Mouse (Mus musculus): ENCODE measurements around the gene Tor2a.

Tor2a gene

GRCm38 (mm10) chr2:32727435-32727834 lies 29.6 kb upstream of the Tor2a start:
- in situ Hi-C loops (cut with MboI; ENCODE audit: low sequenced_read_pairs): no loop called here

- in situ Hi-C loops (cut with MboI; ENCODE audit: low sequenced_read_pairs): no loop called here
These were observed 28.6 kb upstream of the Tor2a start for GRCm38 (mm10) chr2:32728463-32728862.

GRCm38 (mm10) chr2:32729547-32729946 lies 27.5 kb upstream of the Tor2a start:
- in situ Hi-C loops (cut with MboI; ENCODE audit: low sequenced_read_pairs): no loop called here

GRCm38 (mm10) chr2:32730854-32731253 lies 26.2 kb upstream of the Tor2a start:
- in situ Hi-C loops (cut with MboI; ENCODE audit: low sequenced_read_pairs): no loop called here

GRCm38 (mm10) chr2:32731911-32732310 lies 25.1 kb upstream of the Tor2a start:
- in situ Hi-C loops (cut with MboI; ENCODE audit: low sequenced_read_pairs): no loop called here

- in situ Hi-C loops (cut with MboI; ENCODE audit: low sequenced_read_pairs): no loop called here
These were observed 24.3 kb upstream of the Tor2a start for GRCm38 (mm10) chr2:32732695-32733094.

GRCm38 (mm10) chr2:32734480-32734879 lies 22.6 kb upstream of the Tor2a start:
- in situ Hi-C loops (cut with MboI; ENCODE audit: low sequenced_read_pairs): no loop called here

GRCm38 (mm10) chr2:32734933-32735332 lies 22.1 kb upstream of the Tor2a start:
- in situ Hi-C loops (cut with MboI; ENCODE audit: low sequenced_read_pairs): no loop called here

GRCm38 (mm10) chr2:32736306-32736829 lies 20.7 kb upstream of the Tor2a start:
- in situ Hi-C loops (cut with MboI; ENCODE audit: low sequenced_read_pairs): no loop called here

GRCm38 (mm10) chr2:32737008-32737407 lies 20.0 kb upstream of the Tor2a start:
- in situ Hi-C loops (cut with MboI; ENCODE audit: low sequenced_read_pairs): no loop called here

- in situ Hi-C loops (cut with MboI; ENCODE audit: low sequenced_read_pairs): no loop called here
These were observed 17.7 kb upstream of the Tor2a start for GRCm38 (mm10) chr2:32739311-32739710.

- in situ Hi-C loops (cut with MboI; ENCODE audit: low sequenced_read_pairs): no loop called here
These were observed 16.1 kb upstream of the Tor2a start, which contains the start of gene 6330409D20Rik for GRCm38 (mm10) chr2:32740916-32741272. TSS of gene 6330409D20Rik (minus strand) at chr2:32741016.

GRCm38 (mm10) chr2:32741273-32742172 lies 15.5 kb upstream of the Tor2a start:
- in situ Hi-C loops (cut with MboI; ENCODE audit: low sequenced_read_pairs): no loop called here

- in situ Hi-C loops (cut with MboI; ENCODE audit: low sequenced_read_pairs): no loop called here
These were observed 14.9 kb upstream of the Tor2a start for GRCm38 (mm10) chr2:32742173-32742531.

- in situ Hi-C loops (cut with MboI; ENCODE audit: low sequenced_read_pairs): no loop called here
These were observed 12.6 kb upstream of the Tor2a start for GRCm38 (mm10) chr2:32744272-32744982.

GRCm38 (mm10) chr2:32749082-32749481 lies 8.0 kb upstream of the Tor2a start:
- in situ Hi-C loops (cut with MboI; ENCODE audit: low sequenced_read_pairs): loop anchor here (5.0 kb wide), 1 partner anchor 37 kb away; the partner anchor contains the start of gene Cdk9

- in situ Hi-C loops (cut with MboI; ENCODE audit: low sequenced_read_pairs): no loop called here
These were observed 6.8 kb upstream of the Tor2a start for GRCm38 (mm10) chr2:32750199-32750598.

GRCm38 (mm10) chr2:32750887-32751664 lies 6.0 kb upstream of the Tor2a start:
- in situ Hi-C loops (cut with MboI; ENCODE audit: low sequenced_read_pairs): no loop called here

- in situ Hi-C loops (cut with MboI; ENCODE audit: low sequenced_read_pairs): no loop called here
These were observed 5.4 kb upstream of the Tor2a start for GRCm38 (mm10) chr2:32751665-32752033.

GRCm38 (mm10) chr2:32752181-32752580 lies 4.9 kb upstream of the Tor2a start:
- in situ Hi-C loops (cut with MboI; ENCODE audit: low sequenced_read_pairs): no loop called here

- in situ Hi-C loops (cut with MboI; ENCODE audit: low sequenced_read_pairs): no loop called here
These were observed 369 bp upstream of the Tor2a start for GRCm38 (mm10) chr2:32756674-32757055.

Data from CH12F3 (cell line).